Mouse (Mus musculus) forebrain, embryonic 10.5 days (tissue): ENCODE measurements around the gene Mal. TPM values are rescaled to one million over a fixed set of nuclear protein-coding genes. Genes with fewer than 3 reads are reported as not detected.

ENCODE experiments used
- DNase-seq: peaks from one replicate; pipeline ENCODE4 v3.0.0-alpha.2; 2017; ENCODE audit warnings: low spot score; ENCODE audit errors: extremely low spot score
- H3K27ac ChIP-seq: fragments of 300-500 bp; sonication (generic); 2 replicates; pipeline ENCODE4 v1.5.1; 2016; ENCODE audit warnings: mild to moderate bottlenecking
- H3K27me3 ChIP-seq: fragments of 300-500 bp; sonication (generic); 2 replicates; pipeline ENCODE4 v1.6.1; 2016; ENCODE audit warnings: mild to moderate bottlenecking; ENCODE audit not compliant: poor library complexity, severe bottlenecking
- H3K36me3 ChIP-seq: fragments of 300-500 bp; sonication (generic); replicated peaks from 2 replicates; pipeline ENCODE4 v1.6.1; 2016; ENCODE audit warnings: mild to moderate bottlenecking, moderate library complexity
- H3K4me1 ChIP-seq: fragments of 300-500 bp; sonication (generic); 2 replicates; pipeline ENCODE4 v1.6.1; 2016
- H3K4me3 ChIP-seq: fragments of 300-500 bp; sonication (generic); 2 replicates; pipeline ENCODE4 v1.5.1; 2016; ENCODE audit warnings: mild to moderate bottlenecking, moderate library complexity
- H3K9me3 ChIP-seq: fragments of 300-500 bp; sonication (generic); 2 replicates; pipeline ENCODE4 v1.6.1; 2016; ENCODE audit warnings: mild to moderate bottlenecking, moderate library complexity
- WGBS: fragments of 180-500 bp; shearing (Covaris S2); methylation state at CpG from one replicate; pipeline ENCODE4 v1.1.7; 2016; 5-methylcytosine and 5-hydroxymethylcytosine counted together
- polyA plus RNA-seq: library from polyadenylated mRNA; unstranded; fragments of >200 nt; fragmentation: Nextera tagmentation; extraction: Ambion mirVana; gene quantifications from 2 replicates; pipeline ENCODE4 v1.2.1, GENCODE M21; 2016

Mal gene
- polyA plus RNA-seq: 0.21 and 0.29 TPM in 2 replicates

DNA sequence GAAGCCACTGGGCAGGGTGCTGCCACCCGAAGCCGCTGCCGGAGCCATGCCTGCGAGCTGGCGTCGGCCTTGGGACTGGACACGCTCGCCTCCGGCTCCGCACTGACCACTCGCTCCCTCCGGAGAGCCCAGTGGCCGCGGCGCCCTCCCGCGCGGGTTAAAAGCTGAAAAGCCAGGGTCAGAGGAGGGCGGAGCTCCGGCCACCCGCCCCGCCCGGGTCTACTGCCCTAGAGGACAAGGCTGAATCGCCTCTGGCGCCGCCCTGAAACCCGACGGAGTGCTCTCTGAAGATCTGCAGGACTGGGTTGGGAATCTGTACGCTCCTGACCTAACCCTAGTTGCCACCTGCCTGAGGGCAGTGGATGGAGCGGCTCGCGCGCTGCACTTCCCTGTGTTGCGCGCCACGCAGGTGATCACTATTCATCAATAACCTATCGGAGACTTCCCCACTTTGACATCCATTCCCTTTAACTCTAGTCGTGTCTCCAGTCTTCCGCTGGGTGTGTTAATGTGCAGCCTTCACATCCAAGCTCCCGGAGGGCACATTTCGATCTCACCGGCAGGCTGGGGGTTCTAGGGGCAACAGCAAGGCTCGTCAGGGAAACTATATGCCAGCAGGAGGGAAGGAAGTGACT, at the start of gene Mal:
Gene Mal, minus strand, starts transcription at position 610 of the 635 bp plus-strand sequence.
- 1% methylated on average over 43 of the region's 43 CpGs for WGBS
- peak within 1 kb of the TSS; percentile 58 for H3K4me3 ChIP-seq
- H3K9me3 ChIP-seq: no peaks in the 10 kb centered on the region
- peak; percentile 40 for DNase-seq
- H3K4me1 ChIP-seq: peaks cover 15% of the 10 kb centered on the region
- H3K27ac ChIP-seq: 0 out of 2 replicates have a peak within 1 kb of the TSS, but pooled peaks have one; percentile 9
- H3K27me3 ChIP-seq: peaks cover 84% of the 10 kb centered on the region
- H3K36me3 ChIP-seq: no peaks in the 10 kb centered on the region

GRCm38 (mm10) chr2:127705267-127705666, 48.8 kb upstream of the Mal start:
- no peak overlapping the region for H3K4me3 ChIP-seq

DNA sequence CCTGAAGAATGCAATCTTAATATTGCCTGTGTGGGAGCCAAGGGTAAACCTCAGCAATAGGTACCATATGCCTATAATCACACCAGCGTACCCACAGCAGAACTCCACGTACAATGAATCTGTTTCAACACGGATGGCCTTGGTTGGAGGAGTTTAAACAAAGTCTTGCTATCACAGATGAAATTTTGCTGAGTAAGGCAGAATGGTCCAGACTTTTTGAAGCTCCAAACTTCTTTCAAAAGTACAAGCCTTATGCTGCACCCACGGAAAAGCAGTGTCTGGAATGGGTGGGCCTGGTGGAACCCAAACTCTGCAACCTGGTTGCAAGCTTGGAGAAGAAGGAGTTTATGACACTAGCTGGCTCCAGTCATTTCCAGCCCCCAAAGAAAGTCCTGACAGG, 32.7 kb upstream of the Mal start:
- no peak overlapping the region for H3K27ac ChIP-seq
- H3K27me3 ChIP-seq: no peaks in the 10 kb centered on the region
- H3K9me3 ChIP-seq: no peaks in the 10 kb centered on the region
- 88% methylated on average over 4 of the region's 4 CpGs for WGBS
- H3K36me3 ChIP-seq: no peaks in the 10 kb centered on the region
- no peak for DNase-seq
- H3K4me1 ChIP-seq: no peaks in the 10 kb centered on the region
- no peak overlapping the region for H3K4me3 ChIP-seq

More at GRCm38 (mm10) chr2:127705267-127705666, 48.8 kb upstream of the Mal start:
- Histone ChIP-seq H3K27me3 (no peaks in the 10 kb centered on the region), H3K27ac (no peak overlapping the region), H3K4me1 (peaks cover 6% of the 10 kb centered on the region; the same call in 1 of the 2 replicates), H3K36me3 (no peaks in the 10 kb centered on the region), H3K9me3 (no peaks in the 10 kb centered on the region)
- 84% methylated on average over 6 of the region's 6 CpGs for WGBS
- no peak for DNase-seq

- H3K4me3 ChIP-seq: no peak overlapping the region
- H3K36me3 ChIP-seq: no peaks in the 10 kb centered on the region
- 0 out of 2 replicates have a peak, but pooled peaks cover 5% of the 10 kb centered on the region for H3K27me3 ChIP-seq
- peak; percentile 74 for DNase-seq
- H3K4me1 ChIP-seq: peaks cover 5% of the 10 kb centered on the region
- WGBS: 40% methylated on average over 12 of the region's 12 CpGs
- no peaks in the 10 kb centered on the region for H3K9me3 ChIP-seq
- no peak overlapping the region for H3K27ac ChIP-seq
These were observed 27.3 kb upstream of the Mal start for GRCm38 (mm10) chr2:127683687-127684331.

GRCm38 (mm10) chr2:127667843-127668506, 11.5 kb upstream of the Mal start:
- no peaks in the 10 kb centered on the region for H3K9me3 ChIP-seq
- no peak overlapping the region for H3K27ac ChIP-seq
- WGBS: 29% methylated on average over 2 of the region's 2 CpGs
- H3K4me3 ChIP-seq: no peak overlapping the region
- no peaks in the 10 kb centered on the region for H3K27me3 ChIP-seq
- H3K36me3 ChIP-seq: no peaks in the 10 kb centered on the region
- H3K4me1 ChIP-seq: no peaks in the 10 kb centered on the region
- DNase-seq: no peak

- Histone ChIP-seq H3K36me3 (no peaks in the 10 kb centered on the region), H3K4me3 (no peak overlapping the region), H3K27ac (no peak overlapping the region), H3K27me3 (no peaks in the 10 kb centered on the region), H3K9me3 (no peaks in the 10 kb centered on the region), H3K4me1 (no peaks in the 10 kb centered on the region)
- no peak for DNase-seq
These were observed 10.5 kb upstream of the Mal start for GRCm38 (mm10) chr2:127667015-127667414.

- Histone ChIP-seq H3K4me3 (no peak overlapping the region), H3K9me3 (no peaks in the 10 kb centered on the region), H3K27me3 (peaks cover 19% of the 10 kb centered on the region), H3K27ac (no peak overlapping the region), H3K4me1 (no peaks in the 10 kb centered on the region), H3K36me3 (no peaks in the 10 kb centered on the region)
- 40% methylated on average over 2 of the region's 2 CpGs for WGBS
- no peak for DNase-seq
These were observed 6.2 kb upstream of the Mal start for GRCm38 (mm10) chr2:127662708-127663107.

- peaks cover 81% of the 10 kb centered on the region for H3K27me3 ChIP-seq
These were observed 1.1 kb downstream of the Mal start for GRCm38 (mm10) chr2:127655419-127655818.

GRCm38 (mm10) chr2:127654786-127655185, 1.7 kb downstream of the Mal start:
- no peaks in the 10 kb centered on the region for H3K9me3 ChIP-seq
- 66% methylated on average over 3 of the region's 3 CpGs for WGBS
- no peaks in the 10 kb centered on the region for H3K36me3 ChIP-seq
- H3K4me1 ChIP-seq: peaks cover 15% of the 10 kb centered on the region
- H3K27ac ChIP-seq: no peak overlapping the region
- H3K27me3 ChIP-seq: peaks cover 78% of the 10 kb centered on the region
- DNase-seq: no peak
- no peak overlapping the region for H3K4me3 ChIP-seq

More at GRCm38 (mm10) chr2:127655419-127655818, 1.1 kb downstream of the Mal start:
- peaks cover 15% of the 10 kb centered on the region for H3K4me1 ChIP-seq
- 7% methylated on average over 9 of the region's 9 CpGs for WGBS
- no peaks in the 10 kb centered on the region for H3K9me3 ChIP-seq
- H3K4me3 ChIP-seq: peak overlapping the region; percentile 58
- H3K36me3 ChIP-seq: no peaks in the 10 kb centered on the region
- no peak overlapping the region for H3K27ac ChIP-seq
- no peak for DNase-seq

- no peaks in the 10 kb centered on the region for H3K36me3 ChIP-seq
- DNase-seq: no peak
- no peak overlapping the region for H3K27ac ChIP-seq
- H3K4me1 ChIP-seq: peaks cover 15% of the 10 kb centered on the region
- H3K4me3 ChIP-seq: no peak overlapping the region
- 81% methylated on average over 2 of the region's 2 CpGs for WGBS
- H3K9me3 ChIP-seq: no peaks in the 10 kb centered on the region
- peaks cover 65% of the 10 kb centered on the region for H3K27me3 ChIP-seq
These were observed 3.7 kb downstream of the Mal start for GRCm38 (mm10) chr2:127652805-127653204.

DNA sequence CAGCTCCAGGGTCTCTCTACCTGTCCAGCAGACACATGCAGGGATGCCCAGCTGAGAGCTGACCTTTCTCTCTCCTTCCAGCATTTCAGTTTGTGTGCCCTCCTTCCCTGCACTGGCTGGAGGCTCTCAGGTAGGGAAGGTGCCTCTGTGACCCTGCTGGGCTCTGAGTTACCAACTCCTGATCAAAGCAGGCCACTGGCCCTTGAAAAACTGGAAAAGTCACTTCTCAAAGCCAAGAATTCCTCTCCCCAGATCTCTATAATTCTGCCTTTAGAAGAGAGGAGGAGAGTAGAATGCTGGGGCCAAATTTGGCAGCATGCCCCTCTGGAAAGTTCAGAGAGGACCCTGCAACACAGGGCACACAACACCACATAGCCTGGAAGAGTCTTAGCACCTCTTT, 4.2 kb downstream of the Mal start:
- H3K9me3 ChIP-seq: no peaks in the 10 kb centered on the region
- peaks cover 61% of the 10 kb centered on the region for H3K27me3 ChIP-seq
- no peak for DNase-seq
- peaks cover 15% of the 10 kb centered on the region for H3K4me1 ChIP-seq
- no peak overlapping the region for H3K4me3 ChIP-seq
- no peaks in the 10 kb centered on the region for H3K36me3 ChIP-seq
- H3K27ac ChIP-seq: no peak overlapping the region

- no peaks in the 10 kb centered on the region for H3K9me3 ChIP-seq
- 74% methylated on average over 5 of the region's 5 CpGs for WGBS
- peaks cover 53% of the 10 kb centered on the region for H3K27me3 ChIP-seq
These were observed 4.9 kb downstream of the Mal start for GRCm38 (mm10) chr2:127651601-127652000.

GRCm38 (mm10) chr2:127649921-127650320, 6.6 kb downstream of the Mal start:
- Histone ChIP-seq H3K36me3 (no peaks in the 10 kb centered on the region), H3K27ac (no peak overlapping the region), H3K4me3 (no peak overlapping the region), H3K27me3 (peaks cover 36% of the 10 kb centered on the region), H3K9me3 (no peaks in the 10 kb centered on the region), H3K4me1 (no peaks in the 10 kb centered on the region)
- WGBS: 79% methylated on average over 5 of the region's 5 CpGs
- no peak for DNase-seq

More at GRCm38 (mm10) chr2:127651601-127652000, 4.9 kb downstream of the Mal start:
- H3K4me3 ChIP-seq: no peak overlapping the region
- peaks cover 14% of the 10 kb centered on the region for H3K4me1 ChIP-seq
- no peaks in the 10 kb centered on the region for H3K36me3 ChIP-seq
- H3K27ac ChIP-seq: no peak overlapping the region
- DNase-seq: no peak
